Mouse (Mus musculus): ENCODE data around the gene Xrra1.

Gene Xrra1

GRCm38 (mm10) chr7:99850534-99850933 is 8.4 kb upstream of the Xrra1 start:
- DNase-seq (ENCODE audit: low read depth, low spot score), result no peak

GRCm38 (mm10) chr7:99851121-99851520 is 7.8 kb upstream of the Xrra1 start:
- DNase-seq (ENCODE audit: low read depth, low spot score), result no peak

- no peak for DNase-seq (ENCODE audit: low read depth, low spot score)
Observed at GRCm38 (mm10) chr7:99851618-99852017, 7.3 kb upstream of the Xrra1 start.

- DNase-seq (ENCODE audit: low read depth, low spot score), result no peak
Observed at GRCm38 (mm10) chr7:99853350-99853749, 5.6 kb upstream of the Xrra1 start.

- no peak for DNase-seq (ENCODE audit: low read depth, low spot score)
Observed at GRCm38 (mm10) chr7:99854311-99854710, 4.6 kb upstream of the Xrra1 start.

GRCm38 (mm10) chr7:99856266-99856861 is 2.6 kb upstream of the Xrra1 start:
- DNase-seq (ENCODE audit: low read depth, low spot score), result no peak

GRCm38 (mm10) chr7:99858175-99858812 is 622 bp upstream of the Xrra1 start:
- DNase-seq (ENCODE audit: low read depth, low spot score), result no peak

- DNase-seq (ENCODE audit: low read depth, low spot score), result no peak
Observed at GRCm38 (mm10) chr7:99863362-99863761, 4.4 kb downstream of the Xrra1 start, which contains the start of gene Spcs2. Gene Spcs2 (minus strand): TSS chr7:99863462.

- DNase-seq (ENCODE audit: low read depth, low spot score), result no peak
Observed at GRCm38 (mm10) chr7:99864241-99865028, 5.5 kb downstream of the Xrra1 start.

GRCm38 (mm10) chr7:99865219-99865618 is 6.3 kb downstream of the Xrra1 start:
- no peak for DNase-seq (ENCODE audit: low read depth, low spot score)

GRCm38 (mm10) chr7:99869296-99869695 is 10.4 kb downstream of the Xrra1 start:
- DNase-seq (ENCODE audit: low read depth, low spot score), result no peak

GRCm38 (mm10) chr7:99873965-99874364 is 15.0 kb downstream of the Xrra1 start:
- DNase-seq (ENCODE audit: low read depth, low spot score), result no peak

- peak; percentile 12 for DNase-seq (ENCODE audit: low read depth, low spot score)
Observed at GRCm38 (mm10) chr7:99875891-99876290, 17.0 kb downstream of the Xrra1 start.

GRCm38 (mm10) chr7:99876345-99876744 is 17.4 kb downstream of the Xrra1 start:
- DNase-seq (ENCODE audit: low read depth, low spot score), result peak; percentile 82

- no peak for DNase-seq (ENCODE audit: low read depth, low spot score)
Observed at GRCm38 (mm10) chr7:99878254-99878653, 19.3 kb downstream of the Xrra1 start.

- DNase-seq (ENCODE audit: low read depth, low spot score), result no peak
Observed at GRCm38 (mm10) chr7:99887230-99887735, 28.4 kb downstream of the Xrra1 start.

GRCm38 (mm10) chr7:99887743-99888142 is 28.8 kb downstream of the Xrra1 start:
- DNase-seq (ENCODE audit: low read depth, low spot score), result no peak

GRCm38 (mm10) chr7:99889175-99889880 is 30.4 kb downstream of the Xrra1 start:
- DNase-seq (ENCODE audit: low read depth, low spot score), result peak; percentile 23

- DNase-seq (ENCODE audit: low read depth, low spot score), result no peak
Observed at GRCm38 (mm10) chr7:99890168-99890755, 31.3 kb downstream of the Xrra1 start.

GRCm38 (mm10) chr7:99891471-99891870 is 32.6 kb downstream of the Xrra1 start:
- DNase-seq (ENCODE audit: low read depth, low spot score), result no peak

- DNase-seq (ENCODE audit: low read depth, low spot score), result no peak
Observed at GRCm38 (mm10) chr7:99892351-99892750, 33.4 kb downstream of the Xrra1 start.
